Mouse (Mus musculus) retina, adult 2 months (tissue): ENCODE measurements around the gene Nacc1.

Experiments
- DNase-seq: peaks from one replicate; pipeline ENCODE4 v3.0.0-alpha.2; 2012; ENCODE audit warnings: low read depth, low spot score

The Nacc1 gene

DNA sequence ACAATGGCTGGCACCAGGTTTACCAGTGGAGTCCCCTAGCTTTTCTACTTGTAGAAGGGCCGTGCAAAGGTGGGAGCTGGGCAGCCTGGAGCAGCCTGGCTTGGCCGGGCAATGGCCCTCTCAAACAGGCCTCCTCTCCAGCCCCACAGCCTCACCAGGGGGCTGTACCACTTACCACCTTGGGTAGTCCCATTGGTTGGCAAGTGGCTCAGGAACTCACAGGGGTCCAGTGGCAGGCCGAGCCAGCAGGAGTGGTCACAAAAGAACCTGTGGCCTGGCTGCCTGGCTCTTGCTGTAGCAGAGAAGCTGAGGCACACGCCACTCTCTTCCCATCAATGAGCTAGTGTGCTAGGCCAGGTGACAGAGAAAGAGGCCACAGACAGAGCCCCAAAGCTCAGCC, 26.5 kb upstream of the Nacc1 start:
- DNase-seq = no peak

DNA sequence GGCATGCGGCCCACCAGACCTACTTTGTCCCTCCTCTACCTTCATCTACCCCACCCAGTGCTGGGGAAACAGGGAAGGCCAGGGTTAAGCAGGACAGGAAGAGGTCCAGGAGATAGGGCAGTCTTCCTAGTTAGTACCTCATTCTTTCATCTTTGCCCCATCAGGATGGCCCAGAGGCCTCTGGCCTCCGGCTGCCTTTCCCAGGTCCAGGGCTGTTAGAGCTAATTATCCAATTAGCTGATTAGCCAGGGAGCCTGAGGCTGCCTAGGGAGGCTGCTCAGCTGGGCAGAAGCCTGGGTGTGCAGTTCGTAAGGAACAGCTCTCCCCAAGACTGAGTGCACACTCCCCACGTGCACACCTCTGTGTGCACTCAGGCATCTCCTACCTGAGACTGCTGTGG, 25.7 kb upstream of the Nacc1 start:
- DNase-seq = no peak

DNA sequence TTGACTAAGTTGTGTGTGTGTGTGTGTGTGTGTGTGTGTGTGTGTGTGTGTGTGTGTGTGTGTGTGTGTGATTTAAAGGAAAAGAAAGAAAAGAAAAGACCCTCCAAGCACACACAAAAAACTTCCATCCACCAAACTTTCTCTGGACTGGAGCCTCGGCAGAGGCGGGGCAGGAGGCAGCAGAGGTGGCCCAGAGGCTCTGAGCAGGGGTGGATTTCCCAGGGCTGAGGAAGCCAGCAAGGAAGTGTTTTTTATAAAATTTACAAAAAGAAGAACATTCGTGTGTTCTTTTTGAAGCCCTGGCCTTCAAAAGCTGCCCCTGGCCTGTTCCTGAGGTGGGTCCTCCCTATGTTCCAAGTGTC, 25.1 kb upstream of the Nacc1 start:
- DNase-seq = no peak

DNA sequence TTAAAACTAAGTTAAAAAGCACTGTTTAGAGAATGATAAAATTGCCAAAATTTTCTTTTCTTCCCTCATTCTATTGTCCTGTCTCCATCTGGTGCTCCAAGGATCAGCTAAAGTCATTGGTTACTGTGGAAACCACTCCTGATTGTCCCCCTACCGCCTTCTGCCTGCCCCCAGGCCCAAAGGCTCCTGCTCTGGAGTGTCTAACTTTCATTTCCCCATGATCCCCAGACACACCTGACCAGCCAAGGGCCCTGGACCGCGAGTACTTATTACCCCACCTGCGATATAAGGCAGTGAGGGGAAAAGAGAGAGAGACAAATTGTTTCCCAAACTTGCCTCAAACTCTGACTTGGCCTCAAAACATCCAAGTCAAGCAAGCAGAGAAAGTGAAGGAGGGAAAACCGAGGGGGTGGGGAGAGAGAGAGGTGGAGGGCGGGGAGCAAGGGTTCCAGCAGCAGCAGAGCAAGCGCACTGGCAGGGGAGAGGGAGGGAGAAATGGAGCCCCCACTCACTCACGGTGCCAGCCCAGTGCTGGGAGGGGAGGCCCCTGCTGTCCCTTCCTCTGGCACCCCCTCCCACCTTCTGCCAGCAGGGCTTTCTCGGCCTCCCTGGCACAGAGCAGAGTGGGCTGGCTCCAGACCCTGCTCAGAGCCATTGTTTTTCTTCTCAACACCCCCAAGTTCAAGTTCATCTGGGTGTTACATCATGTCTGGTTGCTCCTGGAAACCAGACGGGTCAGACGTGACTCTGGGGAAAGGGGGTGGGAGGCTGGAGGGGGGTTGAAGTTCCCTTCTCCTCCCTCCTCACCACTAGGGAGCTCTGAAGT, 24.5 kb upstream of the Nacc1 start:
- no peak for DNase-seq

DNA sequence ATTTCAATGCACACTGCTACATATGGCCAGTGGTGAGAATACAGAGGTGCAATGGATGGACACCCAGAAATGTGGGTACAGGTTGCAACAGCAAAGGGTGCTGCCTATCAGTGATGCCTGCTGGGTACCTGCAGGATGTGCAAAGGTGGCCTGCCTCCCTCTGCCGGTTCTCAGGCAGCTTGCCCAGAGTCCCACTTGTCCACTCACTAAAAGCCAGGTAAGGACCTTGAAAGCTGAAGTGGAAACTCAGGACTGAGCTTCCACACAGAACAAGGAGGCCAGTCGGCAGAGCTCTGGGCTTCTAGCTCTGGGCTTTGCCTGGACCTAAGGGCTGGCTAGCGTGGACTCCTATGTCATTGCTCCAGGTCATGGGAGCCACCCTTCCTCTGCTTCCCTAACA, 23.6 kb upstream of the Nacc1 start:
- no peak for DNase-seq

DNA sequence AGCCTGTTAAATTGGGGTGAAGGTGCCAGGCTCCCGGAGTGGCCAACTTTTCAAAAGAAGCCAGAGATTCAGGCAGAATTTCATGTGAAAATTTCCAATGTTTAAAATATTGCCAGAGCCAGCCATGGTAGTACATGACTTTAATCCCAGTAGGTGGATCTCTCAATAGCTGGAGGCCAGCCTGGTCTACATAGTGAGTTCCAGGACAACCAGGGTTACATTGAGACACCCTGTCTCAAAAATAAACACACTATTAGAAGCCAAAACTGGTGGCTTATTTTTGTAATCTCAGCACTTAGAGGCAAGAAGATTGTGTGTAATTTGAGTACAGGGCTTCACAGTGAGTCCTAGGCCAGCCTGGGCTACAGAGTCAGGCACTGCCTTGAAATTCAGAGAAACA, 22.3 kb upstream of the Nacc1 start:
- no peak for DNase-seq

DNA sequence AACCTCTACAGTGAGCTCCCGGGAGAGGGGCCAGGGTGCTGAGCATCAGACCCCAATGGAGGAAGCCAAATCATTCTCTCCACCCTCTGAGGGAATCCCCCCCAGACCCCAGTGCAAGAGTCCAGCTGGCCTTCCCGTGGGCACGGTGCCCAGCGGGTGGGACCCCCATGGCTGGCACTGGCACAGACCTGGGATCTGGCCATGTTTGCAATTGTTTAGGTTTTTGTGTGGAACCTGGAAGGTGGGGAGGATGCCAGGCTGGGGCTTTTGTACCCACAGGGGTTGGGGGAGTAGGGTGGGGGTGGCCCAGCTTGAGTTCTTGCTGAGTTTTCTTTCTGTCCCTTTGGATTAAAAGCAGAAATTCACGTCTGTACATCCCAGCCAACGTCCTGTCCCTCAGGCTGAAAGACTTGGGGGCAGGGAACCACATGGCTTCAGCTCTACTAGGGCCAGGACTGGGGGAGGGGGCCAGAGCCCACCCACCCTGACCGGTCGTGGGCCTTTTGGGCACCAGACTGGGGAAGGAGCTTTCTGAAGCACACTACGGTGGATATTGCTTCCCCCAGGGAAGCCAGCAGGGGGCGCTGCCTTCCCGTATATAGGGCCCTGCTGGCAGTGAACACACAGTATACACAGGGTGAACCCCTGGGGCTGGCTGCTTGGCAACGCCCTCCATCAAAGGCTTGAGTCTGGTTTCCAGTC, 21.3 kb upstream of the Nacc1 start:
- peak; percentile 69 for DNase-seq

DNA sequence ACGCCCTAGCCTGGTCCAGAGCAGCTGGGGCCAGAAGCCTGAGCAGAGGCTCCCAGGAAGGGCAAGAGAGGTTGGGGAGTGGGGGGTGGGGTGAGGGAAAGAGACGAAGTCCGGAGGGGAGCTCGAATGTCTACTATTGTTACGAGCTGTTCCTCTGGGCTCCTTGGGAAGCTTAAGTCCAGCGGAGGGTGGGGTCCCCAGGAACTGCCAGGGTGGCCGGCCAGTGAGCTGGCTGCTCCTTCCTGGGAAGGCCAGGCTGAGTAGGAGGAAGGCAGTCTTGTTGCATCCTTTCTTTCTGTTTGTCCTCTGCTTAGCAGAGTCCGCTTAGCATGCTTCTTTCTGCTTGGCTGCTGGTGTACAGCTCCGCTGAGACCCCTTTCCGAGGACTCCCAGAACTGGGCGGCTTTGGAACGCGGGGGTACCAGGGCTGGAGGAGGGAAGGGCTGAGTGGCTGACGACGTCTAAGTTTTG, 20.4 kb upstream of the Nacc1 start:
- no peak for DNase-seq

DNA sequence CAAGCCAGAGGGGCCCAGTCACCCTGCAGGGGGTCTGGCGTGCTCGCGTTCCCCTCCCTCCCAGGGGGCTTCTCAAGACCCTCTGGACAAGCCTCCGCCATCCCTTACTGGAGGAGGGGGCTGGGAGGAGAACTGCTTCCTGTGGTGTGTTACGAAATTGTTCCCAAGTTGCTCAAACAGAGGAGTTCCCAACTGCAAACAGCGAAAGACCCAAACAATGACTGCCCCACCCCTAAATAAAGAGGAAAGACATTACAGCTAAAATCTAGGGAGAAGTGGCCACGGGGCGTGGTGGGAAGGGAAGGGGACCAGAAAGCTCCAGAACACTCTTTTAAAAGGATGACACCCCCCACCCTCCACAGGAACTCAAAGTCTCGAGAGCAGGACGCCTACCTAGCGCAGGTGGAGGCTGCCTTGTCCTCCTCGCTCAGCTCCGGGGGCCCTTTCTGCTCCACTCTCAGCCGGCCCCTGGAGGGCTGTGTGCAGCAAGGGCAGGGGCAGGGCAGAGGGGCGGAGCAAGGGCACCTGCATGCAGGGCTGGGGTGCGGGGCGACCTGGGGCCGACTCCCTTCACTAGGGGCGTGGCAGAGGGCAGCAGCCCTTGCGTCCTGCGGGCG, 19.7 kb upstream of the Nacc1 start:
- no peak for DNase-seq

DNA sequence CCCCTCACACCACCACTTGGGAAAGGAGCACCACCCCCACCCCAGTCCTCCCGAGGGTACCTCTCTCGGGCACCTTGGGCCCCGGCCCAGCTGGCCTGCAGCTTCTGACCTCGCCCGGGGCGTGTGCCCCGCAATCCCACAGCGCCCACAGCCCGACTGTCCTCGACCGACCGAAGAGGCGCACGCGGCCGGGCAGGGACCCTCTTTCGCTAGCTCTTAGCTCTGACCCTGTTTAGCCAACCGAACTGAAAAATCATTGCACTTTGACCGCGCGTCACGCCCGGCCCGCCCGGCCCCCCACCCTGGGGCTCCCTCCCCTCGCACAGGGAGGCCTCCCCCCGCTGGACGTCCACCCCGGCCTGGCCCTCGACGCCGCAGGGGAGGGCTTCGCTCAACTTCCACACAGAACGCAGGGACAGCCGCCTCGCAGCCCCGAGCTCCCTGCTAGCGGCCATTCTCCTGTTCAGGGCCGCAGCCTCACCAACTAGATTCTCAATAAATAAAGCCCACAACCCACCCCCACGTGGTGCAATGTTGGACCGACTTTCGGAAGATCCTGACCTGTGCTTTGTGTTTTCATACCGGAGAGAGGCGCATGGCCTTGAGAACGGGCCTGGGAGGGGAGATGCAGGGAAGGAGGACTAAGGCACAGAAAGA, 19.1 kb upstream of the Nacc1 start:
- no peak for DNase-seq

DNA sequence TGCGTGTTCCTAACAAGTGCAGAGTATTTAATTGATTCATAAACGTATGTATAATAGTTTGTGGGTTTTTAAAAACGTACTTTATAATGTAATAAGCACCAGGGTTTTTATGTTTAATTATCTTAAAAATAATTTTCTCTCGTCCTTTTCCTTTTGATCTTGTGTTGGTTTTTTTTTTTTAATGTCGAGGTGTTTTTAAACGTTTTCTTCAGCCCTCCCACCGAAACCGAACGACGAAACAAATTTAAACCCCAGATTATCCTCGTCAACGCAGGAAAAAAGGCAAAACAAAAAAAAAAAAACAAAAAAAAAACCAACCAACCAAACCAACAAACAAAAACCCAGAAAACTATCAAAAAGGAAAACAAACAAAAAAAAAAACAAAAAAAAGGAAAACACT, 18.3 kb upstream of the Nacc1 start:
- no peak for DNase-seq

DNA sequence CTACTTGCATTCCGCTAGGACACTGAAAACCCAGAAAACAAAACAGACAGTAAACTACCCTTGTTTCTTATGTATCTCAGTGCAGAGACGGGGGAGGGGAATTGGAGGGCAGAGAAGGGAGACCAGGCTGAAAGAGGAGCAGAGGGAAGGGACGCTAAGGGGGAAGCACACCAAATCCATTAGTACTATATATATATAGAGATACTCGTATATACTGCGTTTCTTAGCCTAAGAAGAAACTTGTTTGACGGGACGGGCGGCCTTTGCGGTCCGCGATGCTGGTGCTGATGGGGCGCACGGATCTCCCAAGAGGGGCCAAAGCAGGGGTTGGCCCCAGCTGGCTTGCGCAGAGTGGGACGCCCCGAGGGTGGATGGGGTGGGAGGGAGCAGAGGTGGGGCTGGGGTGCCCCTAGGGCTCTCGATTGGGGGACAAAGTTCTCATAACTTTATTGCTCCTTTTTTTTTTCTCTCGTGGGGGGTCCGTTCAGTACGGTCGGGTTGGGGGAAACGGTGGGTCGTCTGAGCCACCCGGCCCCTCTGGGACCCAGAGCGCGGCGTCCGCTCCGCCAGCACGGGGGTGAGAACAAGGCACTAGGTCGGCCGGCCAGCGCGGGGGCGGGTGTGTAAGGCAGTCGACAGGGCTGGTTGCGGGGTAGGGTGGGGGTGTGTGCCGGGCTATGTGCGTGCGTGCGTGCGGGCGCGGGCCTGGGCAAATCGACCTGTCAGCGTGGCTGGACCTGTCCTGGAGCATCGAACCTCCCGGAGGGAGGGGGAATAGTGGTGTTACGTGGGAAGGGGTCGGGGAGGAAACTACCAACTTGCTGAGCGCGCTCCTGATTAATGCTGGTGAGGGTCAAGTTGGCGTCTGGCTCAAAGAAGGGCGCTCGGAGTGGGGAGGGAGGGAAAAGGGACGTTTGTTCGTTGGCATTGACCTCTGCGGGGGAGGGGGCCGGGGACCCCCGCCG, 17.5 kb upstream of the Nacc1 start:
- no peak for DNase-seq

DNA sequence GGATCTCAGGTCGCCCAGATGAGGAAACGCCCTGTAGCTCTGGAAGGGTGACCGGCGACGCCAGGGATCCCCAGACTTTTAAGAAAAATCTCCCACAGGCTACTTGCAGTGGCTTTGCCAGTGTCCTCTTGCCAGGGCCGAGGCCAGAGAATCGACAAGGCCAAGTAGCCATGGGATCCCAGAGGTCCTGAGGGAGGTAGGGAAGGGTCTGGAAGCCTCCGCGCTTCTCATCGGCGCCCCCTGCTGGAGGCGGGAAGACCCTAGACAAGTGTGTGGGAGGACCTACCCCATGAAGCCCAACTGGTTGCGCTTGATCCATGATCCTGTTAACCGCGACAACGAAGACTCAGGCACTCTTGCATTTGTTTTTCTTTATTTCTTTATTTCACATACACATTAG, 16.7 kb upstream of the Nacc1 start:
- no peak for DNase-seq

DNA sequence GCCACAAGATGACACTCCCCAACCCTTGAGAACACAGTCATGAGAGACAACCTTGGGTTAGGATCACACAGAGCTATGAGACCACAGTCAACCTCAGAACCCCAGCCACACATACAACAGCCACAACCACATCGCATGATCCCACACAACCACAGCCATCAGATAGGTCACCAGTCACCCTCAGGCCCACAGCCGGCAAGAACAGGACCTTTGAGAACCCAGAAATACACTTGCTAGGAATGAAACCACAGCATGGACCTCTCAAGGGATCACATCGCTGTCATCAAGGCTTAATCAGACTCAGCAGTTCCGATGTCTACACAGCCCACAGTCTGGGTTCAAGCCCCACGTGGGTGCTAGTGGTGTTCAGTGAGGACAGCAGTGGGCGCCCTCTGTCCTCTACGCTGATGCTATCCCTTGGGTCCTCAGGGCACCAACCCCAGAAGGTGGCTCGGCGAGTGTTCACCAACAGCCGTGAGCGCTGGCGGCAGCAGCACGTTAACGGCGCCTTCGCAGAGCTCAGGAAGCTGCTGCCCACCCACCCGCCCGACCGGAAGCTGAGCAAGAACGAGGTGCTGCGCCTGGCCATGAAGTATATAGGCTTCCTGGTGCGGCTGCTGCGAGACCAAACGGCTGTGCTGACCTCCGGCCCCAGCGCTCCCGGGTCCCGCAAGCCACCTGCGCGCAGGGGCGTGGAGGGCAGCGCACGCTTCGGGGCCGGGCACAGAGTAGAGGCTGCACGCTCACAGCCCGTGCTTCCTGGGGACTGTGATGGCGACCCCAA, 16.0 kb upstream of the Nacc1 start:
- no peak for DNase-seq

DNA sequence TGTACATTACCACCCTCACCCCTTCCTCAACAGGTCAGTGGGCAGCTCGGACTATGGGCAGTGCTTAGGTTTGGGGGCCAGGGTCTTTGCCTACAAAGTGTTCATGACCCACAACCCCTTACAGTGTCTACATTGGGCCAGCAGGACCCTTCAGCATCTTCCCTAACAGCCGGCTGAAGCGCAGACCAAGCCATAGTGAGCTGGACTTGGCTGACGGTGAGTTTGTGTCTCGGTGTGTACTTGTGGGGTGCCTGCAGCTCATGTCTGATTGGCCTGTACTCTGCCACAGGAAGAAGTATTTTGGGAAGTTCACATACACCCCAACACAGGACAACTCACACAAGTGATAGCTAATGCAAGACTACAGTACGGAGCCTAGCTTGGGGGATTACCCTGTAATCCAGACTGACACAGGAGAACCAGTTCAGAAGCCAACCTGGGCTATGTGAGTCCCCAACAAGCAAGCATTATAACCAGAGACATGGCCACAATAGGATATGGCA, 15.4 kb upstream of the Nacc1 start:
- no peak for DNase-seq

DNA sequence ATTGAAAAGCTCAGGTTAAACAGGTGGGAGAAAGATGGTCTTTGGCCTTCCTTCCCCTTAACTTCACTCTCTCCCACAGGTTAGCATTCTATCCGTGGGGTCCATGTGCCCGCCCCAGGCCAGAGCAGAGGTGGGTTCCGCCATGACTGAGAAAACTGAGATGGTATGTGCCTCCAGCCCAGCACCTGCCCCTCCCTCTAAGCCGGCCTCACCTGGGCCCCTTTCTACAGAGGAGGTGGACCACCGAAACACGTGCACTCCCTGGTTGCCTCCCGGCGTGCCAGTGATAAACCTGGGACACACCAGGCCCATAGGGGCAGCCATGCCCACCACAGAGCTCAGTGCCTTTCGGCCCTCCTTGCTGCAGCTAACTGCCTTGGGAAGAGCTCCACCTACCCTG, 14.9 kb upstream of the Nacc1 start:
- no peak for DNase-seq

DNA sequence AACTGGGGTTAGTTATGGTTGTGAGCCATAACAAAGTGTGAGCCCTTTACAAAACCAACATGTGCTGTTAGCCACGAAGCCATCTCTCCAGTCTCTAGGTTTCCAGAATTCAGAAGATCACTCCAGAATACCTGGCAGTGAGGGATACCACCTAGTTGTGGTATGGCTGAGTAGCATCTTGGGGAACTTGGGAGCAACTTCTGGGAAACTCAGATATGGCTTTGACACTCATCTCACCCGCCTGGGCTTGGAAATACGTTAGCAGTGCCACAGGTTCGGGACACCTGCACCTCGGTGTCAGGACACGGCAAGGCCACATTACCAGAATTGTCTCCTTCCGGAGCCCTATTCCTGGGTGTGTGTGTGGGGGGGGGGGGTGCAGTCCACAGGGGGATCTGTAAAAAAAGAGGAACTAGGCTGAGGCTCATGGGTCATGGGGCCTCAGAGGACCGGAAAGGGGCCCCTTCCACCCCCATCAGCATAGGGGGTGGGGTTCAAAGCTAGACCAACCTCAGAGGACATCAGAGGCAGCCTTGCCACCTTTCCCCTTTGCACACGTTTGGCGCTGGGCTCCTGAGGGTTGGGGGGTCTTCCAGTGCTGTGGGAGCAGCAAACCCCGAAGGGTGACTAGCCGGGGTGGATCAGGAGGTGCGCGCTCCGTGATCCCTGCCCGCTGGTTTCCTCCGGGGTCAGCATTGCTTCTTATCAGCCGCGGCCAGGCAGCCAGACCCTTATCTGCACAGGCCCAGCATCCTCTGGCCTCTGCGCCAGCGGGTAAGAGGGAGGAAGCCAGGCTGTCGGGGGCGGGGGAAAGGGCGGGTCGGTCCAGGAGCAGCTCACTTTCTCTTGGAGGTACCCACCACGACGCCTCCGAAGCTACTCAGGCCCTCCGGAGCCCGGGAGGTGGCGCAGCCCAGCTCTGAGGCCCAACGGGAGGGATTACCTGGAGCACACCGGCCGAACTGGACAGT, 13.6 kb upstream of the Nacc1 start, which contains the start of gene Lyl1:
Lyl1 (plus strand) TSS at position 517 of the 971 bp plus-strand sequence.
- no peak for DNase-seq

DNA sequence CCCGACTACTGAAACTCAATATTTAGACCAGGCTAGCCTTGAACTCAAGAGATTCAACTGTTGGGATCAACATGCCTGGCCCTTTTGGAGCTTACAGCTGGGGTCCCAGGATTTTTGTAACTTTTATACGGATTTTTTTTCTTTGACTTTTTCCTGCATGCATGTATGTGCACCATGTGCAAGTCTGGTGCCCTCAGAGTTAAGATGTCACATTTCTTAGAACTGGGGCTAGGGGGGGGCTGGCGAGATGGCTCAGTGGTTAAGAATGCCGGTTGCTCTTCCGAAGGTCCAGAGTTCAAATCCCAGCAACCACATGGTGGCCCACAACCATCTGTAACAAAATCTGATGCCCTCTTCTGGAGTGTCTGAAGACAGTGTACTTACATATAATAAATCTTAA, 12.9 kb upstream of the Nacc1 start:
- DNase-seq = no peak

DNA sequence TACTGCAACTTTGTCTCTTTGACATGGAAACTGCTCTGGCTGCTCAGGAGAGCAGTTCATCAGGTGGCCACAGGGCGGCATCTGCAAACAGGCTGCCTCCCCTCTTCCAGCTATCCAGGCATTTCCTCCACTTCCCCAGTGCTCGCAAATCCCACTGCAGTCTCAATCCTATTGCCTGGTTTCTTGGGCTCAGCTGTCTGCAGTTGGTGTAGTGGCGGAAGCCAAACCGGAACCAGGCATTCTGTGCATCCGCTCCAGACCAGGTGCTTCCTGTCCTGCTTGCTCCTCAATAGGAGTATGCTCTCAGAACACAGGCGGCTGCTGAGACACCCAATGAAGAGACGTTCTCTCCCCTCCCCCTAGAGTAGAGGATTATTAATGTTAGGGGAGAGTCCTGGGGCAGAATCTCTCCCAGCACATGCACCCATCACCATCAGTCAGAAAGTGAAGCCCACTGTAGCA, 12.2 kb upstream of the Nacc1 start:
- DNase-seq = no peak
